Comparison of ENCODE assay signal across 16 mouse cellular contexts in genomic region chr9:120114789-120115151, GRCm38 (mm10). TPM values are rescaled to one million over a fixed set of nuclear protein-coding genes. Genes with fewer than 3 reads are reported as not detected.
DNase-seq lines count a peak whose midpoint lies in the region; ATAC-seq and TF ChIP-seq lines count a peak whose summit lies in the region.
"Had no signal": no experiment of that assay in that cellular context is flagged by ENCODE, and none has a peak within 500 bp of the region (broad histone marks: within the 10 kb centered on the region; RNA-seq: fewer than 3 reads in every experiment).

No protein-coding gene starts in this region.

- no peaks in the 10 kb centered on the region for H3K27me3 ChIP-seq in hindbrain, embryonic 10.5 days (ENCODE audit: insufficient read depth, poor library complexity, severe bottlenecking)
- no peaks in the 10 kb centered on the region for H3K27me3 ChIP-seq in hindbrain, embryonic 14.5 days (ENCODE audit: control insufficient read depth, insufficient read depth, low read length)
- no peaks in the 10 kb centered on the region for H3K27me3 ChIP-seq in erythroblast, embryonic 14.5 days (ENCODE audit: control insufficient read depth)
- H3K27me3 ChIP-seq in liver, embryonic 16.5 days (ENCODE audit: control insufficient read depth, insufficient read depth, low read depth, low read length) = no peaks in the 10 kb centered on the region
- H3K27me3 ChIP-seq: midbrain, embryonic 13.5 days had no signal

- peak; percentile 58; the same call in 1 of the 2 replicates for TF ChIP-seq POLR2A in bone marrow, adult 2 months (IDR thresholded peaks at IDR 0.05; ENCODE audit: borderline replicate concordance, control insufficient read depth, low read depth, low read length)

- H3K27ac ChIP-seq in hindbrain, embryonic 10.5 days = peak overlapping the region; percentile 64; the same call in 1 of the 2 replicates
- no peak overlapping the region for H3K27ac ChIP-seq in hindbrain, embryonic 14.5 days
- peak overlapping the region; percentile 93 for H3K27ac ChIP-seq in bone marrow, adult 2 months (ENCODE audit: control insufficient read depth, insufficient read depth, low read depth, low read length, poor library complexity)
- peak overlapping the region; percentile 99 for H3K27ac ChIP-seq in liver, embryonic 16.5 days (ENCODE audit: low read length)
- H3K27ac ChIP-seq: layer of hippocampus, adult 2 months; midbrain, embryonic 13.5 days had no signal

- peaks cover 13% of the 10 kb centered on the region for H3K4me1 ChIP-seq in hindbrain, embryonic 10.5 days (replicated peaks)
- peaks cover 7% of the 10 kb centered on the region; the same call in 1 of the 2 replicates for H3K4me1 ChIP-seq in hindbrain, embryonic 14.5 days (replicated peaks; ENCODE audit: control insufficient read depth, insufficient read depth, low read length)
- peaks cover 10% of the 10 kb centered on the region; the same call in 1 of the 2 replicates for H3K4me1 ChIP-seq in bone marrow, adult 2 months (ENCODE audit: control insufficient read depth, insufficient read depth, low read length)
- H3K4me1 ChIP-seq in erythroblast, embryonic 14.5 days (ENCODE audit: control insufficient read depth) = peaks cover 90% of the 10 kb centered on the region
- H3K4me1 ChIP-seq in liver, embryonic 16.5 days (ENCODE audit: control insufficient read depth, low read depth, low read length) = peaks cover 65% of the 10 kb centered on the region

- DNase-seq in hindbrain, embryonic 10.5 days (ENCODE audit: low spot score) = no peak
- no peak for DNase-seq in hindbrain, embryonic 14.5 days (ENCODE audit: low spot score)
- no peak for DNase-seq in testis, postnatal 14 days (ENCODE audit: low spot score)
- no peak for DNase-seq in kidney, postnatal 10 days
- DNase-seq in adrenal gland, adult 18-20 months (ENCODE audit: low spot score in 2 of 2) = no peak
- DNase-seq: adrenal gland, postnatal 36 days; cerebellum, adult 11 months; gastrocnemius, postnatal 10 days; kidney, adult 8-10 months had no signal

- H3K4me2 ChIP-seq in hindbrain, embryonic 14.5 days (replicated peaks) = no peak overlapping the region
- H3K4me2 ChIP-seq in liver, embryonic 16.5 days (ENCODE audit: low read depth, low read length) = peak overlapping the region; percentile 76
- H3K4me2 ChIP-seq: midbrain, embryonic 13.5 days had no signal

- H3K36me3 ChIP-seq in hindbrain, embryonic 10.5 days = peaks cover 30% of the 10 kb centered on the region
- peaks cover 32% of the 10 kb centered on the region for H3K36me3 ChIP-seq in hindbrain, embryonic 14.5 days (replicated peaks; ENCODE audit: control insufficient read depth, insufficient read depth)
- peaks cover 69% of the 10 kb centered on the region for H3K36me3 ChIP-seq in erythroblast, embryonic 14.5 days (ENCODE audit: control insufficient read depth)
- H3K36me3 ChIP-seq in liver, embryonic 16.5 days (ENCODE audit: control insufficient read depth, insufficient read depth) = peaks cover 30% of the 10 kb centered on the region

- no peak for ATAC-seq in hindbrain, embryonic 14.5 days (ENCODE audit: low FRiP score)
- ATAC-seq in liver, embryonic 16.5 days (ENCODE audit: low read depth) = peak; percentile 37
- ATAC-seq: lung, postnatal 0 days; midbrain, embryonic 13.5 days had no signal

- no peak overlapping the region for H3K9ac ChIP-seq in hindbrain, embryonic 14.5 days
- H3K9ac ChIP-seq in liver, embryonic 16.5 days (ENCODE audit: low read depth, low read length) = peak overlapping the region; percentile 84

- no peak overlapping the region for H3K4me3 ChIP-seq in hindbrain, embryonic 10.5 days
- H3K4me3 ChIP-seq in hindbrain, embryonic 14.5 days (replicated peaks; ENCODE audit: low read length) = no peak overlapping the region
- H3K4me3 ChIP-seq in bone marrow, adult 2 months (replicated peaks; ENCODE audit: control insufficient read depth, low read depth, low read length) = peak overlapping the region; percentile 89
- H3K4me3 ChIP-seq in erythroblast, embryonic 14.5 days (replicated peaks) = peak overlapping the region; percentile 66
- H3K4me3 ChIP-seq in liver, embryonic 16.5 days (ENCODE audit: low read depth, low read length) = peak overlapping the region; percentile 62
- H3K4me3 ChIP-seq: layer of hippocampus, adult 2 months; midbrain, embryonic 13.5 days had no signal

- H3K9me3 ChIP-seq in hindbrain, embryonic 10.5 days = no peaks in the 10 kb centered on the region
- no peaks in the 10 kb centered on the region for H3K9me3 ChIP-seq in hindbrain, embryonic 14.5 days (ENCODE audit: control insufficient read depth, low read length)
- no peaks in the 10 kb centered on the region for H3K9me3 ChIP-seq in erythroblast, embryonic 14.5 days (ENCODE audit: control insufficient read depth, low read length)
- no peaks in the 10 kb centered on the region for H3K9me3 ChIP-seq in liver, embryonic 16.5 days (replicated peaks; ENCODE audit: control insufficient read depth, low read length)
- H3K9me3 ChIP-seq: midbrain, embryonic 13.5 days had no signal

- 95% methylated on average over 2 of the region's 2 CpGs for WGBS in hindbrain, embryonic 10.5 days
- WGBS in hindbrain, embryonic 14.5 days = 98% methylated on average over 2 of the region's 2 CpGs
- WGBS in bone marrow, adult 2 months = 69% methylated on average over 2 of the region's 2 CpGs
- 26% methylated on average over 2 of the region's 2 CpGs for WGBS in liver, embryonic 16.5 days (ENCODE audit: insufficient replicate concordance)

- no peak for TF ChIP-seq CTCF in bone marrow, adult 2 months (IDR thresholded peaks at IDR 0.05; ENCODE audit: control insufficient read depth, insufficient read depth, low read length)

RNA-seq across cellular contexts. Expression of gene Slc25a38, which starts 4.6 kb away (rescaled TPM):
- polyA plus RNA-seq in hindbrain, embryonic 10.5 days (2016; fragmentation: Nextera tagmentation; extraction: Ambion mirVana) = 41.6 and 43.5 TPM in 2 replicates
- polyA plus RNA-seq in hindbrain, embryonic 14.5 days (2014; fragmentation: Nextera tagmentation; extraction: Ambion mirVana) = 38.3 and 43.0 TPM in 2 replicates
- polyA plus RNA-seq in bone marrow, adult 2 months (2011; ENCODE audit: insufficient read depth, insufficient read length, low replicate concordance, missing spikeins) = 111 and 154 TPM in 2 replicates
- polyA plus RNA-seq in erythroblast, embryonic 14.5 days (2012) = 22.5 and 36.0 TPM in 2 replicates
- polyA plus RNA-seq in liver, embryonic 16.5 days (2015; fragmentation: Nextera tagmentation; extraction: Ambion mirVana) = 113 and 118 TPM in 2 replicates
- 10 to 100 TPM; 27.3 to 30.0 TPM for total RNA-seq in adrenal gland, adult 18-20 months (2021)

RNA-seq across cellular contexts. Expression of gene Rpsa, which starts 12.7 kb away (rescaled TPM):
- 1,315 and 1,519 TPM in 2 replicates for polyA plus RNA-seq in hindbrain, embryonic 10.5 days (2016; fragmentation: Nextera tagmentation; extraction: Ambion mirVana)
- 1,110 and 1,180 TPM in 2 replicates for polyA plus RNA-seq in hindbrain, embryonic 14.5 days (2014; fragmentation: Nextera tagmentation; extraction: Ambion mirVana)
- 1,523 and 1,859 TPM in 2 replicates for polyA plus RNA-seq in bone marrow, adult 2 months (2011; ENCODE audit: insufficient read depth, insufficient read length, low replicate concordance, missing spikeins)
- 245 and 656 TPM in 2 replicates for polyA plus RNA-seq in erythroblast, embryonic 14.5 days (2012)
- polyA plus RNA-seq in liver, embryonic 16.5 days (2015; fragmentation: Nextera tagmentation; extraction: Ambion mirVana) = 727 and 769 TPM in 2 replicates
- 100 to 1,000 TPM; 726 to 738 TPM for total RNA-seq in adrenal gland, adult 18-20 months (2021)

RNA-seq across cellular contexts. Expression of gene Ccr8, which starts 22.9 kb away (rescaled TPM):
- not detected in 2 replicates for polyA plus RNA-seq in hindbrain, embryonic 10.5 days (2016; fragmentation: Nextera tagmentation; extraction: Ambion mirVana)
- not detected in 2 replicates for polyA plus RNA-seq in hindbrain, embryonic 14.5 days (2014; fragmentation: Nextera tagmentation; extraction: Ambion mirVana)
- not detected in 2 replicates for polyA plus RNA-seq in bone marrow, adult 2 months (2011; ENCODE audit: insufficient read depth, insufficient read length, low replicate concordance, missing spikeins)
- polyA plus RNA-seq in erythroblast, embryonic 14.5 days (2012) = not detected in 2 replicates
- 0.07 TPM in 1 of 2 replicates, not detected in the other for polyA plus RNA-seq in liver, embryonic 16.5 days (2015; fragmentation: Nextera tagmentation; extraction: Ambion mirVana)
- total RNA-seq in adrenal gland, adult 18-20 months (2021) = not detected
- total RNA-seq: adrenal gland, postnatal 36 days; layer of hippocampus, adult 2 months; left cerebral cortex, postnatal 25 days had no signal
- polyA plus RNA-seq: midbrain, embryonic 13.5 days had no signal

RNA-seq across cellular contexts. Expression of gene Mobp, which starts 34.7 kb away (rescaled TPM):
- polyA plus RNA-seq in hindbrain, embryonic 10.5 days (2016; fragmentation: Nextera tagmentation; extraction: Ambion mirVana) = 0.22 and 0.26 TPM in 2 replicates
- 0.08 and 0.15 TPM in 2 replicates for polyA plus RNA-seq in hindbrain, embryonic 14.5 days (2014; fragmentation: Nextera tagmentation; extraction: Ambion mirVana)
- 7.3 TPM in 1 of 2 replicates, not detected in the other for polyA plus RNA-seq in bone marrow, adult 2 months (2011; ENCODE audit: insufficient read depth, insufficient read length, low replicate concordance, missing spikeins)
- 0.03 TPM in 1 of 2 replicates, not detected in the other for polyA plus RNA-seq in erythroblast, embryonic 14.5 days (2012)
- polyA plus RNA-seq in liver, embryonic 16.5 days (2015; fragmentation: Nextera tagmentation; extraction: Ambion mirVana) = not detected in 2 replicates
- not detected for total RNA-seq in adrenal gland, adult 18-20 months (2021)
- polyA plus RNA-seq: lung, postnatal 0 days had no signal

RNA-seq across cellular contexts. Expression of gene Cx3cr1, which starts 45.1 kb away (rescaled TPM):
- polyA plus RNA-seq in hindbrain, embryonic 10.5 days (2016; fragmentation: Nextera tagmentation; extraction: Ambion mirVana) = 6.3 and 8.2 TPM in 2 replicates
- polyA plus RNA-seq in hindbrain, embryonic 14.5 days (2014; fragmentation: Nextera tagmentation; extraction: Ambion mirVana) = 6.5 and 9.0 TPM in 2 replicates
- polyA plus RNA-seq in bone marrow, adult 2 months (2011; ENCODE audit: insufficient read depth, insufficient read length, low replicate concordance, missing spikeins) = 0.97 and 2.7 TPM in 2 replicates
- polyA plus RNA-seq in erythroblast, embryonic 14.5 days (2012) = 0.01 TPM in 2 replicates
- polyA plus RNA-seq in liver, embryonic 16.5 days (2015; fragmentation: Nextera tagmentation; extraction: Ambion mirVana) = 3.1 and 3.2 TPM in 2 replicates
- total RNA-seq in adrenal gland, adult 18-20 months (2021) = 1 to 10 TPM; 2.8 to 3.4 TPM

Comparison
In these comparisons a context has a peak if more than half of its experiments do, and no peak if none do; other contexts are left out.
1. H3K4me3 ChIP-seq: peak in bone marrow, adult 2 months (single experiment), erythroblast, embryonic 14.5 days (single experiment) and liver, embryonic 16.5 days (single experiment); none in hindbrain, embryonic 10.5 days (single experiment) and hindbrain, embryonic 14.5 days (single experiment).